ENCODE assay signal across 17 mouse cellular contexts in genomic region chrX:57797956-57798355, GRCm38 (mm10).
DNase-seq lines count a peak whose midpoint lies in the region; ATAC-seq lines count a peak whose summit lies in the region.
"Had no signal": no experiment of that assay in that cellular context is flagged by ENCODE, and none has a peak within 500 bp of the region (broad histone marks: within the 10 kb centered on the region; RNA-seq: fewer than 3 reads in every experiment).

No protein-coding gene starts in this region.

- DNase-seq in R1 (ENCODE audit: low read depth, low spot score) = peak; percentile 7
- DNase-seq in embryo, embryonic 9.5 days (ENCODE audit: extremely low spot score) = peak; percentile 2
- peak; percentile 21 for DNase-seq in hindbrain, embryonic 11.5 days (ENCODE audit: low spot score)
- no peak for DNase-seq in left cerebral cortex, adult 18-20 months (ENCODE audit: low spot score in 2 of 2)
- DNase-seq: adrenal gland, postnatal 36 days; cerebellum, adult 9-10 months; gastrocnemius, postnatal 36 days; kidney, postnatal 36 days; thymus, postnatal 14 days had no signal

- no peaks in the 10 kb centered on the region for H3K4me1 ChIP-seq in hindbrain, embryonic 11.5 days (replicated peaks; ENCODE audit: control insufficient read depth, insufficient read depth, low read length)
- H3K4me1 ChIP-seq in midbrain, embryonic 16.5 days (ENCODE audit: control insufficient read depth, insufficient read depth, low read length) = peaks cover 7% of the 10 kb centered on the region; the same call in 1 of the 2 replicates
- H3K4me1 ChIP-seq in kidney, embryonic 16.5 days (ENCODE audit: insufficient read depth, low read length) = no peaks in the 10 kb centered on the region
- H3K4me1 ChIP-seq: intestine, embryonic 15.5 days; megakaryocyte, embryonic 14.5 days had no signal

- no peak overlapping the region for H3K4me3 ChIP-seq in hindbrain, embryonic 11.5 days (ENCODE audit: low read depth, low read length)
- H3K4me3 ChIP-seq in midbrain, embryonic 16.5 days (ENCODE audit: low read depth, low read length) = no peak overlapping the region
- H3K4me3 ChIP-seq in kidney, embryonic 16.5 days (ENCODE audit: low read length) = no peak overlapping the region
- H3K4me3 ChIP-seq: erythroblast, embryonic 14.5 days; intestine, embryonic 15.5 days; megakaryocyte, embryonic 14.5 days had no signal

- 35% methylated on average over 6 of the region's 6 CpGs for WGBS in hindbrain, embryonic 11.5 days
- 27% methylated on average over 6 of the region's 6 CpGs for WGBS in midbrain, embryonic 16.5 days
- 60% methylated on average over 6 of the region's 6 CpGs for WGBS in kidney, embryonic 16.5 days

- no peaks in the 10 kb centered on the region for H3K36me3 ChIP-seq in hindbrain, embryonic 11.5 days (ENCODE audit: control insufficient read depth, insufficient read depth, low read length)
- no peaks in the 10 kb centered on the region for H3K36me3 ChIP-seq in midbrain, embryonic 16.5 days (ENCODE audit: control insufficient read depth, insufficient read depth, low read length)
- no peaks in the 10 kb centered on the region for H3K36me3 ChIP-seq in kidney, embryonic 16.5 days (ENCODE audit: insufficient read depth, low read length)
- H3K36me3 ChIP-seq: intestine, embryonic 15.5 days had no signal

- no peak overlapping the region for H3K4me2 ChIP-seq in hindbrain, embryonic 11.5 days (replicated peaks; ENCODE audit: low read depth, low read length)
- H3K4me2 ChIP-seq in midbrain, embryonic 16.5 days (ENCODE audit: low read length) = peak overlapping the region; percentile 31
- H3K4me2 ChIP-seq in kidney, embryonic 16.5 days (replicated peaks; ENCODE audit: low read depth, low read length) = no peak overlapping the region
- H3K4me2 ChIP-seq: intestine, embryonic 15.5 days had no signal

- ATAC-seq in hindbrain, embryonic 11.5 days (ENCODE audit: low FRiP score) = peak; percentile 71
- ATAC-seq in midbrain, embryonic 16.5 days = peak; percentile 58
- no peak for ATAC-seq in kidney, embryonic 16.5 days (ENCODE audit: low FRiP score, low TSS enrichment)
- no peak for ATAC-seq in erythroblast, adult 5-6 weeks (replicated peaks; ENCODE audit: low FRiP score, poor library complexity, severe bottlenecking)
- ATAC-seq: CD4-positive, CD25-positive, alpha-beta regulatory T cell, adult 4 months; intestine, embryonic 15.5 days had no signal

- no peaks in the 10 kb centered on the region for H3K27me3 ChIP-seq in hindbrain, embryonic 11.5 days (ENCODE audit: control insufficient read depth, insufficient read depth, low read length)
- no peaks in the 10 kb centered on the region for H3K27me3 ChIP-seq in midbrain, embryonic 16.5 days (ENCODE audit: control insufficient read depth, insufficient read depth, low read depth, low read length)
- no peaks in the 10 kb centered on the region for H3K27me3 ChIP-seq in kidney, embryonic 16.5 days (ENCODE audit: insufficient read depth, low read length)
- H3K27me3 ChIP-seq: intestine, embryonic 15.5 days had no signal

- H3K9ac ChIP-seq in hindbrain, embryonic 11.5 days (ENCODE audit: low read depth, low read length) = no peak overlapping the region
- peak overlapping the region; percentile 14; the same call in 1 of the 2 replicates for H3K9ac ChIP-seq in midbrain, embryonic 16.5 days (ENCODE audit: low read depth, low read length)
- H3K9ac ChIP-seq in kidney, embryonic 16.5 days (replicated peaks; ENCODE audit: low read length) = no peak overlapping the region
- H3K9ac ChIP-seq: intestine, embryonic 15.5 days; liver, embryonic 14.5 days had no signal

- H3K9me3 ChIP-seq in hindbrain, embryonic 11.5 days (ENCODE audit: control insufficient read depth, low read length) = no peaks in the 10 kb centered on the region
- no peaks in the 10 kb centered on the region for H3K9me3 ChIP-seq in midbrain, embryonic 16.5 days (replicated peaks; ENCODE audit: control insufficient read depth, low read length, poor library complexity, severe bottlenecking)
- H3K9me3 ChIP-seq in kidney, embryonic 16.5 days (ENCODE audit: low read length) = no peaks in the 10 kb centered on the region
- H3K9me3 ChIP-seq: intestine, embryonic 15.5 days; megakaryocyte, embryonic 14.5 days had no signal

- peak overlapping the region; percentile 56; the same call in 1 of the 2 replicates for H3K27ac ChIP-seq in hindbrain, embryonic 11.5 days (ENCODE audit: low read depth, low read length)
- H3K27ac ChIP-seq in midbrain, embryonic 16.5 days (ENCODE audit: low read length) = peak overlapping the region; percentile 38; the same call in 1 of the 2 replicates
- H3K27ac ChIP-seq in kidney, embryonic 16.5 days (ENCODE audit: low read length) = no peak overlapping the region
- H3K27ac ChIP-seq: intestine, embryonic 15.5 days; liver, embryonic 14.5 days had no signal

Comparison
In these comparisons a context has a peak if more than half of its experiments do, and no peak if none do; other contexts are left out.
1. DNase-seq: peak in R1 (single experiment), embryo, embryonic 9.5 days (single experiment) and hindbrain, embryonic 11.5 days (single experiment); none in left cerebral cortex, adult 18-20 months (0 of 2).
2. ATAC-seq: peak in hindbrain, embryonic 11.5 days (single experiment) and midbrain, embryonic 16.5 days (single experiment); none in kidney, embryonic 16.5 days (single experiment) and erythroblast, adult 5-6 weeks (single experiment).